Mouse (Mus musculus): ENCODE data around the gene Ahcyl2. TPM values are rescaled to one million over a fixed set of nuclear protein-coding genes. Genes with fewer than 3 reads are reported as not detected.

The Ahcyl2 gene
- polyA plus RNA-seq, 1 experiment from 2014 or later = 18.0 TPM

DNA sequence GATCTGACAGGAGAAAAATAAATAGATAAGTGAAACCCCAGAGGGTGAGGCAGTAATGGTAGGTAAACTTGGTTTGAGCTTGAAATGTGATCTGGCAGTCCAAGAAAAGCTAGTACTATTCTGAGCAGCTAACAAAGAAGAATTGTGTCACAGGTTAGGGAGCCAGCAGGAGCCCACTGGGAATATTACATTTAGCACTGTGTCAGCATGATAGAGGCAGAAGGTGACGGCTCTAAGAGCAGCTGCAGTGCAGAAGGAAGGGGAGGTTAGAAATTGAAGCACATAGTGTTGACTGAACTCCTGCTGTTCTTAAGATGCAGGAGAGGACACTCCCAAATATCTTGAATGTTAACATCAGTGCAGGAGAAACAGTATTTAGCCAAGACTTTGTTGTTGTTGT is 54.0 kb downstream of the Ahcyl2 start:
- H3K4me1 ChIP-seq = no peaks in the 10 kb centered on the region
- H3K9ac ChIP-seq (replicated peaks) = no peak overlapping the region
- H3K27ac ChIP-seq (replicated peaks) = no peak overlapping the region
- H3K4me3 ChIP-seq = no peak overlapping the region
- no peaks in the 10 kb centered on the region for H3K27me3 ChIP-seq
- no peaks in the 10 kb centered on the region for H3K36me3 ChIP-seq
- no peaks in the 10 kb centered on the region for H3K9me3 ChIP-seq
- no peak overlapping the region for H3K4me2 ChIP-seq (replicated peaks)
- no peak for ATAC-seq (ENCODE audit: low FRiP score, low read depth)
- 57% methylated on average over 1 of the region's 1 CpGs for WGBS

DNA sequence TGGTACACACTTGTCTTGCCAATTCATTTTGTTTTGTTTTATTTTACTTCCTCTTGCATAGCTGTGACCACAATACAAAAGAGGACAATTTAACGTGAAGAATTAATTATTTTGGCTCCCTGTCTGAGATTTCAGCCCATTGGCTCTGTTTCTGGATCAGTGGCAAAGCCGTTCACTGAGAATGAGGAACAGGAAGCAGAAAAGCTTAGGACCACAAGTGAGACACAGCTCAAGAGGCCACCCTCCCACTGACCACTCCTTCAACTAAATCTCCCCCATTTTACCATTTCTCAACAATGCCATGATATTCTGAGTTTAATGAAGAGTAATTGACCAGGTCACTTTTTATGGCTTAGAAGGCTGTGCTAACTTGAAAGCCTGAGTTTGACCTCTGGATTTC is 57.5 kb downstream of the Ahcyl2 start:
- ATAC-seq (ENCODE audit: low FRiP score, low read depth) = no peak
- Histone ChIP-seq H3K4me3 (no peak overlapping the region), H3K9ac (replicated peaks) (no peak overlapping the region), H3K4me1 (no peaks in the 10 kb centered on the region), H3K36me3 (no peaks in the 10 kb centered on the region), H3K4me2 (replicated peaks) (no peak overlapping the region), H3K9me3 (no peaks in the 10 kb centered on the region), H3K27me3 (no peaks in the 10 kb centered on the region), H3K27ac (replicated peaks) (no peak overlapping the region)
- WGBS = 62% methylated on average over 2 of the region's 2 CpGs

DNA sequence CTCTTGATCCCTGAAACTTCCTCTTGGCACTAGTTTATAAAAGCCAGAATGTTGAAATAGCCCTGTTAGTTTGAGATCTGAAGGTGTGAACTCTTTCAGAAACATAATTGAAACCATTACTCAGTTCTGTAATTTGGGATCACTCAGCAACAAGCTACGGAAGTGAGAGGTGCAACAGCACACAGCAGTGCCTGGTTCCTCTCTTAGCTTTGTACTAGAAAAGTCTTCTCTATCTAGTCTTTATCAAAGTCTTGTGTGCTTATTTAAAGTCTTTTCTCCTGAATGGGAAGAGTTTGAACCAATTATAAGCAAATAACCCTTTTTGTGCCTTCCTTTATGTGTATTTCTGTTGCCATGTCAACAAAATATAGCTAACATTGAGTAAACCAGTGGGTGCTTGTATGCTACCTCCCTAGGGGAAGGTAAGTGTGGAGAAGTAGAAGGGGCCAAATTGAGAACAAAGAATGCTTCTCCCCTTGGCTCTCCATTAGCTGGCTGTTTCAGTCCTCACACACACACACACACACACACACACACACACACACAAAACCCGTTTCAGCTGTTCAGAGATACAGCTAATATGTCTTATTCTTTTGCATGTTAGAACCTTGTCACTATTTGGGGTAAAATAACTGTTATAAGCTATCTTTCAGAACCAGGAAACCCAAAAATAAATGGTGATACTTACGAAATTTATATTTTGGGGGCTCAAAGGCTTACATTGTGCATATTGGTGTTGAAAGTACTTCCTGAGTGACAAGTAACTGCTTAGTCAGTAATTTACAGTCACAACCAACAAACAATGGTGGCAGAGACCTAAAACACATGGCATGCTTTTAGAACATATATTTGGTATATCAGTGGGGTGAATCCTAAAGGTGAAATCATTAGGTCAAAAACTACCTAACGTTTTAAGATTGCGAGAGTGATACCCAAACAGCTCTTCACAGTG is 59.8 kb downstream of the Ahcyl2 start:
- Histone ChIP-seq H3K4me2 (replicated peaks) (no peak overlapping the region), H3K9me3 (no peaks in the 10 kb centered on the region), H3K27ac (replicated peaks) (no peak overlapping the region), H3K27me3 (no peaks in the 10 kb centered on the region), H3K9ac (replicated peaks) (no peak overlapping the region), H3K36me3 (no peaks in the 10 kb centered on the region), H3K4me3 (no peak overlapping the region), H3K4me1 (no peaks in the 10 kb centered on the region)
- no peak for ATAC-seq (ENCODE audit: low FRiP score, low read depth)
- WGBS = 85% methylated on average over 5 of the region's 5 CpGs

DNA sequence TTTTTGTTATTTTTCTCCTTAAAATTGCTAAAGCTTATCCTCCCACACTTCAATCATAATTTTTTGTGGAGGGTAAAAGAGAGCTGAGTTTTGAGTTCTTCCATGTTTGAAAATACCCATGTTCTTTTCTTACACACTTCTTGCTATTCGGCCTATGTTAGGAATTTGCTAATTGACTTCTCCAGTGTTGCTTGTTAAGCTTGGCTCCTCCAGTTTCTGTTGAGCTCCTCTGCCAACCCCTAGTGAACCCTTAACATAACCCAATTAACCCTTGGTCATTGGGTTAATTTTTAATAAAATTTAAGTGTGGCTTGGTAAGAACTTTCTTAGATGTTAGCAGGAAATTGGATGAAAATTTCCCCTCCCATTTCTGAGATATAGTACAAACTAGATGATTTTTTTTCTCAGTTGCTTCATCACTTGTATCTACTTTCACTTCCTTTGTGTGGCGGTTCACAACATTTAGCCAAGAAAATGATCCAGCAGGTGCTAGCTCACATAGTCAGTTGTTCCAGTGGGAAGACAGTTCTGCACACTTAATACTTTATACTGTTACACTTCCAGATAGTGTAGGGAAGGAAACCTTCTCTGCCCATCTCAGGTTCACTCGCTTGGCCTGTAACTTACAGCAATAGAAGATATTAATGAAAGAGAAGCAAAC is 60.9 kb downstream of the Ahcyl2 start:
- Histone ChIP-seq H3K27me3 (no peaks in the 10 kb centered on the region), H3K4me1 (no peaks in the 10 kb centered on the region), H3K9me3 (no peaks in the 10 kb centered on the region), H3K27ac (replicated peaks) (no peak overlapping the region), H3K4me2 (replicated peaks) (no peak overlapping the region), H3K9ac (replicated peaks) (no peak overlapping the region), H3K36me3 (no peaks in the 10 kb centered on the region), H3K4me3 (no peak overlapping the region)
- no peak for ATAC-seq (ENCODE audit: low FRiP score, low read depth)
- 93% methylated on average over 3 of the region's 3 CpGs for WGBS

DNA sequence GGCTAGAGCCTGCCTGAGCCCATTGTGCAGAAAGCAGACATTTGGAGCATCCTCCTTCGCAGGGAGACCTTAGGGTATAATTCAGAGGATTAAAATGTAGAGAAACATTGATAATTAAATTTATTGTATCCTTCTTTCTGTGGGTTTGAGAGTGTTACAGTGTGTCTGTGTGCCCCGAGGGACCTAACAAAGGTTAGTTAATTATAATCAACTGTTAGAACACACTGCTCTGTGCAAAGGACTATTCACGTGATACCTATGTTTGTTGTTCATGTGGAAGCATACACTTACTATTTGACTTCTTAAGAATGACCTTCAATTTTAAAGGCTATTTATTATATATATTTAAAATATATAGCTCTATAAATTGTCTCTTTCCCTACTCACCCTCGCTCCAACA is 64.5 kb downstream of the Ahcyl2 start:
- Histone ChIP-seq H3K4me1 (no peaks in the 10 kb centered on the region), H3K9ac (replicated peaks) (no peak overlapping the region), H3K36me3 (no peaks in the 10 kb centered on the region), H3K27me3 (no peaks in the 10 kb centered on the region), H3K9me3 (no peaks in the 10 kb centered on the region), H3K4me3 (no peak overlapping the region), H3K27ac (replicated peaks) (no peak overlapping the region), H3K4me2 (replicated peaks) (no peak overlapping the region)
- no peak for ATAC-seq (ENCODE audit: low FRiP score, low read depth)
- WGBS = 87% methylated on average over 4 of the region's 4 CpGs

DNA sequence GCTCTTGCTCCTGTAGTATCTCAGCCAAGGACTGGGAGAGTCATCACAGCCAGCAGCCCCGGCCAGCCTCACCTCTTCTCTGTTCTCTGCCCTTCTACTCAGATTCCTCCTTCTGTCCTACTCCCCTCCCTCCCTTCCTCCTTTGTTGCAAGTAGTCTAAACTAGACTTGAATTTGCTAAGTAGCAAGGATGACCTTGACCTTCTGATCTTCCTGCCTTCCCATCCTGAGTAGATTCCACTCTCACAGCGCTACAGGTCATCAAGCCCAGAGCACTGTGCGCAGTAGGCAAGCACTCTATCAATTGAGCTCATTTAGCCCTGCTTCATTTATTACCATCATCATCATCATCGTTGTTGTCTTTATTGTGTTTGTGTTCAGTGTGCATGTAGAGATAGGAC is 65.3 kb downstream of the Ahcyl2 start:
- no peak for ATAC-seq (ENCODE audit: low FRiP score, low read depth)
- 89% methylated on average over 4 of the region's 4 CpGs for WGBS
- Histone ChIP-seq H3K27me3 (no peaks in the 10 kb centered on the region), H3K36me3 (no peaks in the 10 kb centered on the region), H3K9me3 (no peaks in the 10 kb centered on the region), H3K4me1 (no peaks in the 10 kb centered on the region), H3K27ac (replicated peaks) (no peak overlapping the region), H3K4me3 (no peak overlapping the region), H3K9ac (replicated peaks) (no peak overlapping the region), H3K4me2 (replicated peaks) (no peak overlapping the region)

DNA sequence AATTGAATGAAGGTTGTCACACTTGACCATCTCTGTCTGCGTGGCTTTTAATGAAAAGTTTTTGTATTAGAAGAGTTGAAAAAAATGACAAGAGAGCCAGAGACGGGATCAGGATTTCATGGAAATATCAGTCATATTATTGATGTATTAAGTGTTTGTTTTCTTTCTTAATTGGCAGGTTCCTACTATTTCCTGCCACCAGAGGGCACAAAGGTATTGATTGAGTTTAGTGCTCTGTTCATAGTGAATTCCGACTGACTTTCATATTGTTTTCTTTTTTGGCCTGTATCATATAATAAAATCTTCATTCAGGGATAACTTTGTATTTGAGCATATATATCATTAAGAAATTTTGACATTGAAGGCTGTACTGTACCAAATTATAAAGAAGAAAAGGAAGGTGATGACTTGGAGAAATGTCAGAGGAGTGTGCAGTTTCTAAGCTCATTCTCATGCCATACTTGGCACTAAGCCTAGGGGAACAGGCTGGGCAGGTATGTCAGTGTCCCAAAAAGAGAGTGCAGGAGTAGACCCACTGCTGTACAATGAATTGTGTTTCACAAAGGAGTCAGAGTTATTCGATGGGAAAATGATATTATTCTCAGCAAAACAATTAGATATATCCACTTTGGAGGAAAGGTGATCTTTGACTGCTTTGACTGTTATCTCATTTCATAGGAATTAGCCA is 65.9 kb downstream of the Ahcyl2 start:
- no peak for ATAC-seq (ENCODE audit: low FRiP score, low read depth)
- Histone ChIP-seq H3K4me2 (replicated peaks) (no peak overlapping the region), H3K36me3 (no peaks in the 10 kb centered on the region), H3K9ac (replicated peaks) (no peak overlapping the region), H3K4me1 (no peaks in the 10 kb centered on the region), H3K27me3 (no peaks in the 10 kb centered on the region), H3K9me3 (no peaks in the 10 kb centered on the region), H3K4me3 (no peak overlapping the region), H3K27ac (replicated peaks) (no peak overlapping the region)
- WGBS = 77% methylated on average over 4 of the region's 4 CpGs

DNA sequence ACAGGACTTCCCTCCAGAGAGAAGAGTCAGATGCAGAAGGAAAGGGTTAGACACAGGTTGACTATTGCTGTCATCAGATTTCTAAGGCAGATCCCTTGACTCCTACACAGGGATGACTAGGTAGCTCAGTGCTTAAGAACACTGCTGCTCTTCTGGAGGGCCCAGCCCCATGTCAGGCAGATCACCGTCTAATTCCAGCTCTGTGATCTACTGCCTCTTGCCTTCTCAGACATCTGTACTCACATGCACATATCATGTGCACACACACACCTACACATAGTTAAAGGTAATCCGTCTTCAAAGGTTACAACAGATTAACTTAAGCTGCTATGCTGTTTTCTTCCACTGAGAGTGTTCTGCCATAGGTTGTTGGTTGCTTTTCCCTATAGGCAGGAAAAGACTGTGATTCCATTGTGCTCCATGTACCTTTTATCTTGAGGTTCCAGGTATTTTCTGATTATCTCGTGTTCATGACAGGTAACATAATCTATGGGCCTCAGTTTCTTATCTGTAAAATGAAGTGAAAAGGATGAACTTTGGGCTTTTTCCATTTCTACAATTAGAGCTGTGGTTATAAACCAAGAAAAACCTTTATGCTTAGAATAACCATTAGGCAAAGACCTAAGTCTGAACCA is 67.8 kb downstream of the Ahcyl2 start:
- no peaks in the 10 kb centered on the region for H3K4me1 ChIP-seq
- no peaks in the 10 kb centered on the region for H3K36me3 ChIP-seq
- H3K4me2 ChIP-seq (replicated peaks) = no peak overlapping the region
- WGBS = 93% methylated on average over 3 of the region's 3 CpGs
- no peaks in the 10 kb centered on the region for H3K9me3 ChIP-seq
- H3K4me3 ChIP-seq = no peak overlapping the region
- H3K9ac ChIP-seq (replicated peaks) = no peak overlapping the region
- ATAC-seq (ENCODE audit: low FRiP score, low read depth) = no peak
- H3K27me3 ChIP-seq = no peaks in the 10 kb centered on the region
- H3K27ac ChIP-seq (replicated peaks) = no peak overlapping the region

DNA sequence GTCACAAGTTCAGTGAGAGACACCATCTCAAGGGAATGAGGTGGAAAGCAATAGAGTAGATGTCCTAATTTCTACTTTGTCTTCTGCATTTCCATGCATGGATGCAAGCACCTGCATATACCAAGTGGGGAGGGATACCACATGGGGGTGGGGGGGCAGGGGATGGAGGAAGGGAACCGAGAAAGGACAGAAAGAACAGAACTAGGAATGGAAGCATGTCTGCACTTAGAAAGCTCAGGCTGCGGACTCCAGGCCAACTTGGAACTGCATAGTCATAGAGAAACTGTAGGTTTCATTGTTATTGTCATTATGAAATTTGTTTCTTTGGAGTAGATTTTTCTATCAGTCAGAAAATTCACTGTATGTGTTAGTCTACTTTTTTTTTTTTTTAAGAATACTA is 69.8 kb downstream of the Ahcyl2 start:
- Histone ChIP-seq H3K4me3 (no peak overlapping the region), H3K36me3 (no peaks in the 10 kb centered on the region), H3K4me2 (replicated peaks) (no peak overlapping the region), H3K27me3 (no peaks in the 10 kb centered on the region), H3K4me1 (no peaks in the 10 kb centered on the region), H3K9ac (replicated peaks) (no peak overlapping the region), H3K27ac (replicated peaks) (no peak overlapping the region), H3K9me3 (no peaks in the 10 kb centered on the region)
- WGBS = 91% methylated on average over 2 of the region's 2 CpGs
- ATAC-seq (ENCODE audit: low FRiP score, low read depth) = no peak

DNA sequence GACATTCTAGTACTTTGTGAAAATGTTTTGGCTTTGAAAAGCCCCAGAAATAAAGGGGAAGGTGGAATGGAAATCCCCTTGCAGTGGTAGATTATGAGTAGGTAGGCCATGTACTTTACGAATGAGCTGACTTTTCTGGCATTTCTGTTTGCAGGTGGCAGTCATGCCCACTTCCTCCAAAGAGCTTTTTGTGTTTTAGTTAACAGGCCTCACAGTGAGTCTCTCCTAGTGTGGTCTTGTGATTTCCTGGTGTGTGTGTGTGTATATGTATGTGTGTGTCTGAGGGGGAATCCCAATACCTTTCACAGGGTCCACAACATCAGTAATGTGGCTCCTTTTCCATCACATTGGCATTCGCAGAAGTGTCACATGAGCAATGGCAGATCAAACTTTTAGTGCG is 70.7 kb downstream of the Ahcyl2 start:
- Histone ChIP-seq H3K9ac (replicated peaks) (no peak overlapping the region), H3K4me3 (no peak overlapping the region), H3K27me3 (no peaks in the 10 kb centered on the region), H3K4me2 (replicated peaks) (no peak overlapping the region), H3K9me3 (no peaks in the 10 kb centered on the region), H3K36me3 (no peaks in the 10 kb centered on the region), H3K27ac (replicated peaks) (no peak overlapping the region), H3K4me1 (no peaks in the 10 kb centered on the region)
- WGBS = 90% methylated on average over 3 of the region's 3 CpGs
- no peak for ATAC-seq (ENCODE audit: low FRiP score, low read depth)

DNA sequence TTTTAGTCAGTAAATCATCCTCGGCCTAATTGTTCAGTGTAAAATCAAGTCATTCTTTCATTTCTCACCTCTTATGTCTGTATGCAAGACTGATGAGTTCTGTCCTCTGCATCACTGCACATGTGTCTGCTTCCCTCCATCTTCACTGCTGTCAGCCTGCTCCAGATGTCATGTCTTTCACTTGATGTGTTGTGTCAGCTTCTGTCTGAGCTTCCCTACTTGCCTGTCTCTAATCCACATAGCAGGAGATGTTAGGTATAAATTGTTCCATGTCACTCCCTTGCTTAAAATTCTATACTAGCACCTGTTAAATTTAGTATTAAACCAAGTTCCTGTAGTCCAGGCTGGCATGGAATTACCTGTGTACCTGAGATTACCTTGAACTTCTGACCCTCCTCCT is 72.2 kb downstream of the Ahcyl2 start:
- WGBS = 100% methylated on average over 1 of the region's 1 CpGs

DNA sequence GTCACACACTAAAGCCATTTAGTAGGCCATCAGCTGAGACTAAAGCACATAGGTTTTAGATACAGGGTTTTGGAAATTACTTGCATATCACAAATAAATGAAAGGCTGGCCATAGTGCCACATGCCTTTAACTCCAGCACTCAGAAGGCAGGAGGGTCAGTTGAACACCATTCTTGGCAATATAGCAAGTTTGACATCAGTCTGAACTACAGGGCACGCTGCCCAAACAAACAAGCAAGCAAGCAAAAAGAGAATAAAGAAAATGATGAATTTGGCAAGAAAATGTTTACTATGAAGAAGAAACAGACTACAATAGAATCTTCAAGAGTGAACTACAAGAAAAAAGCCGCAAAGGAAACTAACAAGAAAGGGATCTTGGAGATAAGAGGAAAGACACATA is 73.7 kb downstream of the Ahcyl2 start:
- Histone ChIP-seq H3K9me3 (no peaks in the 10 kb centered on the region), H3K36me3 (no peaks in the 10 kb centered on the region), H3K9ac (replicated peaks) (no peak overlapping the region), H3K4me3 (no peak overlapping the region), H3K27ac (replicated peaks) (no peak overlapping the region), H3K27me3 (no peaks in the 10 kb centered on the region), H3K4me1 (no peaks in the 10 kb centered on the region), H3K4me2 (replicated peaks) (no peak overlapping the region)
- ATAC-seq (ENCODE audit: low FRiP score, low read depth) = no peak
- WGBS = 97% methylated on average over 2 of the region's 2 CpGs

More for the DNA sequence above, 72.2 kb downstream of the Ahcyl2 start:
- H3K9me3 ChIP-seq = no peaks in the 10 kb centered on the region
- H3K36me3 ChIP-seq = no peaks in the 10 kb centered on the region
- H3K4me3 ChIP-seq = no peak overlapping the region
- H3K27me3 ChIP-seq = no peaks in the 10 kb centered on the region
- no peak overlapping the region for H3K27ac ChIP-seq (replicated peaks)
- no peak for ATAC-seq (ENCODE audit: low FRiP score, low read depth)
- no peak overlapping the region for H3K4me2 ChIP-seq (replicated peaks)
- H3K9ac ChIP-seq (replicated peaks) = no peak overlapping the region
- H3K4me1 ChIP-seq = no peaks in the 10 kb centered on the region

All from midbrain, embryonic 12.5 days (tissue).